Mouse (Mus musculus) duodenum, adult 2 months (tissue): ENCODE results near the gene Abcg5. TPM values are rescaled to one million over a fixed set of nuclear protein-coding genes. Genes with fewer than 3 reads are reported as not detected.

Experiments
- polyA plus RNA-seq: library from polyadenylated mRNA; depleted of rRNA; stranded (reverse); fragments of >200 nt; gene quantifications from 2 replicates; pipeline ENCODE4 v1.2.3, GENCODE M21; 2012; ENCODE audit warnings: low replicate concordance; rRNA removed

The Abcg5 gene
- 150 and 303 TPM in 2 replicates for polyA plus RNA-seq

GRCm38 (mm10) chr17:84682734-84683717 is at the start of gene Abcg5:
Gene Abcg5 (minus strand): TSS chr17:84683011.

GRCm38 (mm10) chr17:84675951-84676366 is 6.9 kb downstream of the Abcg5 start, which contains the start of gene Abcg8:
Gene Abcg8 (plus strand): TSS chr17:84676302.

DNA sequence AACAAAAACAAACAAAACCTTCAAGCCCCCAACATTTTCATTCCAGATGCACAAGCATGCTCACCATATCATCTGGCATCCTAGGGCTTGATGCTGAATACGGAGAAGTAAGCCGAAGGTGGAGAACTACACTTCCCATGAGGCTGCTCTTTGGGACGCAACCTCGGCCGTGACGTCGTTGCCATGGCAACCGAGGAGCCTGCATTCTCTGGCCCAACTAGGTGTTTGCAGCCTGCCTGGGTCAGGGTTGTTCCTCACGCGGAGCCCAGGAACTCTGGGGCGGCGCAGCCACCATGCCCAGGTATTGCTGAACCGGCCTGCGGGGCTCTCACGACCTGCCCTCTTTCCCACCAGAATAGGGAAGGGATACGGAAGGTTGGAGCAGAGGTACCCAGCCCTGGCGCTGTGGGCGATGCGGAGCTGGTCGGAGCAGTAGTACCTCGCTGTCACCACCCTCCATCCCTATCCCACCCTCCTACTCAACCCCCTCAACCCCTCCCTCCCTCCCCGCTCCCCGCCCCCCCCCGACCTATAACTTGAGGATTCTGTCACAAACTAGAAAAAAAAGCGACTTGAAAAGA is 56.4 kb downstream of the Abcg5 start, which contains the start of gene Dync2li1:
TSS of gene Dync2li1 (plus strand) at position 221 of the 581 bp plus-strand sequence.

Other genes starting within 250 kb of the Abcg5 start
- 0.96 and 3.8 TPM in 2 replicates for gene Thada, start 216.8 kb downstream of the Abcg5 start, polyA plus RNA-seq
- gene Plekhh2, start 171.1 kb downstream of the Abcg5 start, polyA plus RNA-seq, result 0.87 and 2.6 TPM in 2 replicates
- 0.07 and 0.25 TPM in 2 replicates for gene Dync2li1, start 56.5 kb downstream of the Abcg5 start, polyA plus RNA-seq
- 109 and 272 TPM in 2 replicates for gene Abcg8, start 6.7 kb downstream of the Abcg5 start, polyA plus RNA-seq
- 4.0 and 9.9 TPM in 2 replicates for gene Lrpprc, start 107.8 kb upstream of the Abcg5 start, polyA plus RNA-seq